Mouse (Mus musculus): ENCODE measurements around the gene Cbx2.

Gene Cbx2

GRCm38 (mm10) chr11:119042466-119043272 is 19.9 kb downstream of the Cbx2 start:
- DNase-seq (ENCODE audit: low spot score) = no peak

- DNase-seq (ENCODE audit: low spot score) = no peak
Measured at GRCm38 (mm10) chr11:119043273-119043540, 20.4 kb downstream of the Cbx2 start.

DNA sequence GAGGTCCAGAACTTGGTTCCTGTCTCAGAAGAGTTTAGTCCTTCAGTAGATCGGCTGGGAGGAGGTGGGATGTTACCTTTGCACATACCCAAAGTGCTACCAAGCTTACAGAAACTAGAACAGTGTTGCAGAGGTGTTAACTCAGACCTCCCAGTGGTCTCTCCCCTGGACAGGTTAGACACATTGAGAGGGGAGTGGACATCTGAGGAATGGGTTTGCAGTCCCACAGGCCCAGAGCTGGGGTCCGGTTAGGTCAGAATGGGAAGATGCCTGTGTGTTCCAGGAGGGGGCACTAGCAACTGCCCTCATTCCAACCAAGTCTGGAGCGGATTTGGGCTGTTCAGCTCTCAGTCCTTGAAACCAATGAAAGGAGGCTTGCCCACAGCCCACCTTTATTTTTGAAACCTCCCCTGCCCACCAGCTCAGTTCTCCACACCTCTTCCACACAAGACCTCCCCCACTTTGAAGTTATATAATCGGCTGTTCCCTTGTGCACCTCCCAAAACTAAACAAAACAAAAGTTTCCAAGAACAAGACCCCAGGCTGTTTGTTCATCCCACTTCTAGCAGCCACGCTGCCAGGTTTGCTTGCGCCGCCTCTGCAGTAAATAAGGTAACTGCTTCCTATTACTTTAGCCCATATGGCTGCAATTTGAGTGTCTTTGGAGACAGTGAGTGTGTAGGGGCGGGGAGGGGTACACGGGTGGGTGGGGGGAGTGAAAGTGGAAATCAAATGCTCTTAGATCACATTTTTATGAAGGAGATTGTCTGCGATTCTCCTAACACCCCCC is 21.2 kb downstream of the Cbx2 start:
- DNase-seq (ENCODE audit: low spot score) = no peak

DNA sequence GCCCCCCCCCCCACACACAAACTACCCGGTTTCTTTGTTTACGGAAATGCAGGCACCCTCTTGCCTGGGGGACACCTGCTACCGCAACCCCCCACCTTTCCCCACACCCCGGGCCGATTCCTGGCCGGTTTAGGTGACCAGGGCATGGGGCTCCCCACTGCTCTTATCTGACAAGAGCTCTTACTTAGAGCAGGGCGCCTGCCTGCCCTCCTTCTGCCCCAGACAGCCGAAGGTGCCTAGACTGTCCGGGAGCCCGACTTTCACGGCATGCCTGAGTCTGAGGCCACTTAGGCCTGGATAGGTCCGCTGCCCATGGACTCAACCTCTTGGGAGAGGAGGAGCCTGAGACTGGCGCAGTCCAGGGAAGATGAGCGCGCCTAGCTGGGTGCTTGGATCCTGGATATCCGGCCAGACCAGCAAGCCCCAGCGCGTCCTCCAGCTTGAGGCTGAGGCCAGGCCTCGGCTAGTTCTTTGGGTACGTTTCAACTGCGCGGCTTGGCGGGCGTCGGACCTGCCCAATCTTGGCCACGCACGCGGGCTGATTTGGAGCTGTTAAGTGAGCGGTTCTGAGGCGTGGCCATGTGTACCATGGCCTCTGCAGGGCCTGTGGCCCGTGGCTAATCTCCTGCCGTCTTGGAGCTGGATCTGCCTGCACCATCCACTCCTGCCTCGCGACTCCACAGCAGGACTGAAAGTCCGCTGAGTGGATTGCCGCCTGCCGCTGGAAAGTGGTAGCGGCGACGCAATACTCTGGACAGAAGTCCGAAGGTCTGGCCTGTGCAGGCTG is 22.0 kb downstream of the Cbx2 start:
- peak; percentile 45 for DNase-seq (ENCODE audit: low spot score)

- DNase-seq (ENCODE audit: low spot score) = peak; percentile 75
Measured at GRCm38 (mm10) chr11:119046601-119047245, 24.0 kb downstream of the Cbx2 start.

GRCm38 (mm10) chr11:119047261-119048132 is 24.7 kb downstream of the Cbx2 start:
- no peak for DNase-seq (ENCODE audit: low spot score)

- DNase-seq (ENCODE audit: low spot score) = no peak
Measured at GRCm38 (mm10) chr11:119048133-119048510, 25.4 kb downstream of the Cbx2 start.

DNA sequence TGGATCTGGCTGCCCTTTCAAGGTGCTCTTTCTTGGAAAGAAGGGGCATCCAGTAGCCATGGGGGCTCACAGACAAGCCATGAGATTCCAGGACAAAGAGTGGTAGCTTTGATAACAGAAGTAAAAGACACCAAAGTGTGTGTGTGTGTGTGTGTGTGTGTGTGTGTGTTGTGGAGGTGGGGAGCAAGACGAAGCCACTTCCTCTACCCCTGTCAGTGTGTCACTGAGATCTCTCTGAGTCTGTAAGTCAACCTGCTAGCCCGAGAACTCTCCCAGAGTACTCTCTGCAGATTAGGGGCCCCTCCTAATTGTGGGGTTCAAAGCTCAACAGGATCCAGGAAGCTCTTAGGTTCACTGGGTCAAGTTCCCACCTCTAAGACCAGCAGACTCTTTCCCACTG is 27.6 kb downstream of the Cbx2 start:
- DNase-seq (ENCODE audit: low spot score) = no peak

DNA sequence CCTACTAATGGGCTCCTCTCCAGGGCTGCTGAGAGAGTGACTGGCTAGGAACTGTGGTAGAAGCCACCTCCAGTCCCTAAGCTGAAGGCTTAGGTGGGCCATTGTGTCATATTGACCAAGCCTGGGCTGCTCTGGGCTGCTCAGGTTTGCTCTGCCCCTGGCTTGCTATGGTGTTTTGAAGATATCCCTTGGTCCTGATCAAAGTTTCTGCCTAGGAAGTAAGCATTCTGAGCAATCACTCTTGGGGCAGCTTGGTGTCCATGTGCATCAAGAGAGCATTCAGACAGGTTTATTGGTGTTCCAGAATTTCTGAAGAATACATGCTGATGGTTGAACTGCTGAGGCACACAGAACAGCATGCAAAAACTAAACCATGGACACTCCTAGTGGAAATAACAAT is 28.7 kb downstream of the Cbx2 start:
- DNase-seq (ENCODE audit: low spot score) = no peak

DNA sequence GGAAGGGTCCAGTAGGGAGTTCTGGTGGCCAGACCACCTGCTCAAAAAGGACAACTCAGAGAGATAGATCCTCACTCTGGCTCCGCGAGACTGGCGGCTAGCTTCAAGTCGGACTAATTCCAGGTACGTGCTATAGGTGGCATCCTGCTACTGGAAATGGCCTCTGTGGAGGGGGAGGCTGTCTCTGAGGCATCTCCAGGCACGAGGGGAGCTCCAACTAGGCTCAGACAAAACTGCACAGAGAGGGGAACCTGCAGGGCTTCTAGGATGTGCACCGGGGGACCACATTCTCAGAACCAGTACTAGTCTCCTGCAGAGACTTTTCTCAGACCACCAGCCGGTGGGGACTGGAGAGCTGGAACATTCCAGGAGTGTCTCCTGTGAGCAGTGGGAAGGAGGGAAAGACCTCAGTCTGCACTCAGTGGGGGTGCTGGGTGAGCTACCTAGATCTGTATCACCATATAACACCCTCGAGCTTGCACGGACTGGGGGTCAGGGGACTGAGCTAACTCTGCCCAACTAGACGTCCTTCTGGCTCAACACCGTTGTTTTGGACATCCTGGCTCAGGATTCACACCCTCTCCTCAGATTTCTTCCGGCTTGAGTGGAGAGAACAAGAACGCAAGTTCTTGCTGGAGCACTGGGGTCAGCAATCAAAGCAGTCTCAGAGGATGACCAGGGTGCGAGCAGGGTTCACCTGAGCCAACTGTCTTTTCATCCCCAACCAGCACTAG is 29.3 kb downstream of the Cbx2 start:
- peak; percentile 47 for DNase-seq (ENCODE audit: low spot score)

GRCm38 (mm10) chr11:119052661-119053256 is 30.0 kb downstream of the Cbx2 start:
- DNase-seq (ENCODE audit: low spot score) = peak; percentile 57

DNA sequence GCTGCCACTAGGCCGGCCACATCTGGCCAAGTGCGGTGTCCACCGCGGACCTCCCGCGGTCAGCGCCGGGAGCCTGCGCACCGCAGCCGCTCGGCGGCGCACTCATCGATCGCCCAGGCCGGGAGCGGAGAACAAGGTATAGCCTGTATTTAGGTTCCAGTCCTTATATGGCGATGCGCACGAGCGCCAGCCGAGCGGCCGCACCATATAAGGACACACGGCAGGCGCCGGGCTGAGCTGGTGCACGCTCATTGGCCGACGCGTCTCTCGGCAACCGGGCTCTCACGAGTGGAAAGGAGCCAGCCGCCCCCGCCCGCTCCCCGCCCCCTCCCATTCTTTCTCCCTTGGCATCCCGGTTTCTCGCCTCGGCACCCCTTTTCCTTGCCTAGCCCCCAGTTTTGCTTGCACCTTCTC is 30.5 kb downstream of the Cbx2 start:
- peak; percentile 81 for DNase-seq (ENCODE audit: low spot score)

GRCm38 (mm10) chr11:119053738-119054350 is 31.1 kb downstream of the Cbx2 start:
- DNase-seq (ENCODE audit: low spot score) = no peak

DNA sequence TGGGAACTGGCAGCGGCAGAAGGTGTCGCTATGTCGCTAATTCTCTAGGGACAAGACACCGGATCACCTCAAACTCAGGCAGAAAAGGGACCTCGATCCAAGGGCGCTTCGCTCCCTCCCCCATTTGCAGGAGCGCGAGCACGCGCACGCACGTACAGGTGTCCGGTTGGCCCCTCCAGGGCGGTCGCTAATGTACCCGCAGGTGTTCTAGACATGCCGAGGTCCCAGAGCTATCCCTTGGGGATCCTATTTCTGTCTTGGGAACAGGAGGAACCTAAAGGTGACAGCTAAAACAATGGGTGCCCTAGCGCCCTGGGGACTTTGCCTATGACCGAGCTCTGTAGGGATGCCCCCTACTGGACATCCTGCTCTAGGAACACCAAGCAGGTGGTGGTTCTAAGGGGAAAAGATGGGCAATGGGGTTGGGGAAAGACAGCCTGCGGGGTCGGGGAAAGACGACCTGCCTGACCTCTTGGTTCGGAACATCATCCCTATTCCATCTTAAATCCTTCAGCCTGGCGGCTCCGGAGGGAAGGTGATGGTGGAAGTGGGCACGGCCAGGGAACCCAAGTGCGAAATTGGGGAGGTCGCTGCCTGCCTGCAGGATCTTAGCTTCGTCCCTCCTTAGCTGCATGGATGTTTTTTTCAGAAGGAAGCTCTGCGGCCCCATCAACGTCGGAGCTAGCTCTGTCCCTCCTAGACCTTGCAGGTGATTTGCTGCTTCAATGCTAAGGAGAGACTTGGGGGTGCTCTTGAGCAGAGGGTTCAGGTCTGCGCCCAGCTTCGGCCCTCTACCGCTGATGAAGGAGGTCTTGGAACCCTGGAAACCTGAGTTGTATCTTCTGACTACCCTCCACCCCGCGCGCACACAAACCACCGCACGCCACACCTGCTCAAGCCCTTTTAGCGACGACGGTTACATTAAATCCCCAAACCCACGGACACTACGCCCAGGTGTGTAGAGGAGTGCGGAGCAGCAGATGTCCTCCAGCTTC is 31.9 kb downstream of the Cbx2 start:
- DNase-seq (ENCODE audit: low spot score) = peak; percentile 40

GRCm38 (mm10) chr11:119055571-119056131 is 32.9 kb downstream of the Cbx2 start:
- DNase-seq (ENCODE audit: low spot score) = no peak

- peak; percentile 49 for DNase-seq (ENCODE audit: low spot score)
Measured at GRCm38 (mm10) chr11:119056301-119057211, 33.8 kb downstream of the Cbx2 start.

DNA sequence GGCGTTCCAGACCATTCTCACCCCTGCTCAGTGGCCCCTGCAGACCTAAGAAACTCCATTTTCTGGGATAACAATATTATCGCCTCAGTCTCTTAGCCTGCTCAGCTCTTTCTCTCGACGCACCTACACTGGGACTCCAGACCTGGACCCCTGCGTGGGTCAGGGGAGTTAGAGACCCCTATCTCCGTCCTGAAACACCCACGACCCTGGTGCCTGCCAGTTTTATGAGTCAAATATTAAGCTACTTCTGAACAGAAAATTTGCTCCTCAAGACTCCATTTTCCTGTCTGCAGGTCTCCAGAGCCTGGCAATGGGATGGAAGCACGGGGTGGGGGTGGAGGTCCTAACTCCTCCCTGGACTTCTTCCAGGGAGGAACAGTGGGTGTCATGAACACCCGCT is 34.5 kb downstream of the Cbx2 start:
- no peak for DNase-seq (ENCODE audit: low spot score)

All from urinary bladder, postnatal 14 days (tissue).